Comparison of ENCODE assay signal across 8 mouse cellular contexts in the genomic region with DNA sequence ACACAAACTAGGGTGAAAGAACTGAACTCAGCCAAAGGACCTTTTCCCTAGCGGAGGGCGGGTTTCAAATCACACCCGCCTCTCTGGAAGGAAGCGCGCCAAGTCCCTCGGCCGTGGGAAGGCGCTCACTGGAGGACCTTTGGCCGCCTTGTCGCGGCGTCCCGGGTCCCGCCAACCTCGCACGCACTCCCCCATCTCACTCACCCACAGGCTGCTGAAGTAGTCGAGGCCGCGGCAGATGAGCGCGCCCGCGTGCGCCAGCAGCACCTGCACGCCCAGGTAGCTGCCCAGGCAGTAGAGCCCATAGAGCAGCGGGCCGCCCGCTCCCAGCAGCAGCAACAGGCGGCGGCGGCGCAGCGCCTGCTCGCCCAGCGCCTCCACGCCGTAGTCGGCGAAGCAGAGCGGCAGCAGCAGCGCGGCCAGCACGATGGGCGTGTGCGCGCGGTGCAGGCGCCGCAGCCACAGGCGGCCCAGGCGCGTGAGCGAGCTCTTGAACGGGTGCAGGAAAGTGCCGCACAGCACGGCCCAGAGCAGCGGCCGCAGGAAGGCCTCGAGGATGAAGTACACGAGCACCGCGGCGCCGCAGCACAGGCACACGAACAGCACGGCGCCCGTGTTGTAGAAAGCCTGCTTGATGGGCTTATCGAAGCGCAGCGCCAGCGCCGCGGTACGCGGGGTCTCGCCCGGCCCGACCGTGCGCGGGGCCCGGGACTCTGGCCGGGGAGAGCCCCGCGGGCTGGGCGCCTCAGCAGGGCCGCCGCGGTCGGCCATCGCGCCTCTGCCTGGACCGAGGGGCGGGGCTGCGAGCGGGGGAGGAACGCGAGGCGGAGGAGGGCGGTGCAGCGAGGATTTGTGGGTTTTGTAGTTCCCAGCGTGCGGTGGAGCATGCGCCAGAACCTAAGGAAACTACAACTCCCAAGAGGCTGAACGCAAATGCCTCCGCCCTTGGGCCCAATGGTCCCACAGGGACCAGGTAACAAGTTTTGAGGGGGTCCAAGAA. TPM values are rescaled to one million over a fixed set of nuclear protein-coding genes. Genes with fewer than 3 reads are reported as not detected.
A peak's percentile ranks its signal among the peaks of the same experiment; 100 is the strongest.
DNase-seq lines count a peak whose midpoint lies in the region; ATAC-seq lines count a peak whose summit lies in the region.

Gene Tmem245 (minus strand): TSS at position 797 of the 1,000 bp plus-strand sequence.

- H3K4me2 ChIP-seq in hindbrain, embryonic 14.5 days (replicated peaks): peak within 1 kb of the TSS; percentile 92

- H3K4me1 ChIP-seq in hindbrain, embryonic 14.5 days (replicated peaks; ENCODE audit: control insufficient read depth, insufficient read depth, low read length): peaks cover 16% of the 10 kb centered on the region

- H3K27me3 ChIP-seq in hindbrain, embryonic 14.5 days (ENCODE audit: control insufficient read depth, insufficient read depth, low read length): no peaks in the 10 kb centered on the region

- H3K27ac ChIP-seq in hindbrain, embryonic 14.5 days: peak within 1 kb of the TSS; percentile 85

- H3K9ac ChIP-seq in hindbrain, embryonic 14.5 days: peak within 1 kb of the TSS; percentile 68

- H3K9me3 ChIP-seq in hindbrain, embryonic 14.5 days (ENCODE audit: control insufficient read depth, low read length): no peaks in the 10 kb centered on the region

- peak; percentile 99 for DNase-seq in R1 (ENCODE audit: low read depth, low spot score)
- peak; percentile 94 to 97 for DNase-seq in cerebellum, postnatal 25 days
- peak; percentile 82 to 86 for DNase-seq in frontal cortex, postnatal 25 days (ENCODE audit: low spot score in 2 of 2)
- DNase-seq in hindbrain, embryonic 14.5 days (ENCODE audit: low spot score): peak; percentile 94
- peak; percentile 92 to 93 for DNase-seq in layer of hippocampus, postnatal 36 days
- DNase-seq in lung, postnatal 36 days: peak; percentile 98
- peak; percentile 96 for DNase-seq in retina, postnatal 1 day
- DNase-seq in urinary bladder, adult 18-20 months (ENCODE audit: low spot score in 2 of 2): peak; percentile 91 to 92

- H3K36me3 ChIP-seq in hindbrain, embryonic 14.5 days (replicated peaks; ENCODE audit: control insufficient read depth, insufficient read depth): no peaks in the 10 kb centered on the region

- ATAC-seq in hindbrain, embryonic 14.5 days (ENCODE audit: low FRiP score): peak; percentile 96

- under 1% methylated on average over 106 of the region's 107 CpGs for WGBS in hindbrain, embryonic 14.5 days

- peak within 1 kb of the TSS; percentile 58 for H3K4me3 ChIP-seq in hindbrain, embryonic 14.5 days (replicated peaks; ENCODE audit: low read length)

RNA-seq across cellular contexts. Expression of gene Tmem245, which starts in this region (rescaled TPM):
- polyA plus RNA-seq in hindbrain, embryonic 14.5 days (2014; fragmentation: Nextera tagmentation; extraction: Ambion mirVana): 10.2 and 10.5 TPM in 2 replicates
- total RNA-seq in layer of hippocampus, postnatal 36 days (2021): 10 to 100 TPM; 34.2 to 34.8 TPM

Comparison
In these comparisons a context has a peak if more than half of its experiments do, and no peak if none do; other contexts are left out.
1. Peak in every context shown above with its lines: DNase-seq, ATAC-seq, H3K4me3 ChIP-seq and H3K27ac ChIP-seq.